ENCODE assay signal across 8 mouse cellular contexts in the genomic region with DNA sequence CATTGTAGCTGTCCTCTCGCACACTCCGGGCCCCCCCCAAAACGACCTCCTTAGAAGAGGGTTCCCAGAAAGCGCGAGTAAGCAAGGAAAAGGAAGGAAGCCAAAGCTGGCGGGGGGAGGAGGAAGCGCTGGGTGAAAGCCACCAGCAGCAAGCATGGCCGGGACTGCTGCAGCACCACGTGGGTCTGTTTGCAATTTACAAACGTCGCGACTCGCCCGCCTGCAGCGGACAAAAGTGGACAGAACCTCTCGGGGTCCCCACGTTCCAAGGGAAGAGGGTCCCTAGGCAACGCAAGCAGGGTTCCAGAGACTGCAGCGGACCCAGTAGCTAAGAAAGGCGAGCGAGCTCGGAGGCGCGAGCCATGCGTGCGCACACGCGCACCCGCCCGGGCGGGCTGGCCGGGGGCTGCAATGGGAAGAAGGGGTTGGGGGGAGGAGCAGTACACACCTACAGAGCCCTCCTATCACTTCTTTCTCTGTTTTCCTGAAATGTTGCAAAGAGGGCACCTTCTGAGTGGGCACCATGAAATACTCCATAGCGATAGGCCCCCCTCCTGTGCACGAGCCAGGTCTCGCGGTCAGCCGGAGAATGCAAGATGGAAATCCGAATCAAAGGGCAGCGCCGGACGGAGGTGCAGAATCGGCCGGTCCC. TPM values are rescaled to one million over a fixed set of nuclear protein-coding genes. Genes with fewer than 3 reads are reported as not detected.
DNase-seq lines count a peak whose midpoint lies in the region; ATAC-seq and TF ChIP-seq lines count a peak whose summit lies in the region.

No protein-coding gene starts in this region.

- peak overlapping the region; percentile 32 for H3ac ChIP-seq in myocyte (ENCODE audit: control insufficient read depth, insufficient read length)

- no peak for TF ChIP-seq POLR2A in liver, adult 2 months (IDR thresholded peaks at IDR 0.05; ENCODE audit: extremely low read depth, insufficient read depth, low read length)
- peak; percentile 15 for TF ChIP-seq POLR2A in myocyte (IDR thresholded peaks at IDR 0.05; ENCODE audit: insufficient read length, low read depth)

- under 1% methylated on average over 43 of the region's 43 CpGs for WGBS in embryonic facial prominence, embryonic 10.5 days
- under 1% methylated on average over 43 of the region's 43 CpGs for WGBS in kidney, embryonic 14.5 days
- WGBS in liver, adult 2 months: under 1% methylated on average over 43 of the region's 43 CpGs
- WGBS in stomach, embryonic 14.5 days: under 1% methylated on average over 43 of the region's 43 CpGs

- DNase-seq in urinary bladder, adult 18-20 months (ENCODE audit: low spot score in 2 of 2): peak; percentile 48 to 75
- no peak for DNase-seq in urinary bladder, postnatal 10 days (ENCODE audit: low spot score)
- DNase-seq in embryonic facial prominence, embryonic 10.5 days (ENCODE audit: low spot score): peak; percentile 77
- peak; percentile 83 to 85 for DNase-seq in heart, adult 18-20 months
- peak; percentile 57 for DNase-seq in liver, adult 2 months (ENCODE audit: extremely low read depth, low read depth, low spot score)

- no peaks in the 10 kb centered on the region for H3K27me3 ChIP-seq in embryonic facial prominence, embryonic 10.5 days (replicated peaks; ENCODE audit: low read depth, poor library complexity, severe bottlenecking)
- no peaks in the 10 kb centered on the region for H3K27me3 ChIP-seq in kidney, embryonic 14.5 days (ENCODE audit: control insufficient read depth, insufficient read depth, low read length)
- H3K27me3 ChIP-seq in liver, adult 2 months (ENCODE audit: control insufficient read depth, insufficient read depth, low read length): no peaks in the 10 kb centered on the region
- no peaks in the 10 kb centered on the region for H3K27me3 ChIP-seq in myocyte (ENCODE audit: control insufficient read depth, insufficient read depth, insufficient read length)
- H3K27me3 ChIP-seq in stomach, embryonic 14.5 days (ENCODE audit: control insufficient read depth, insufficient read depth, low read length): no peaks in the 10 kb centered on the region

- peaks cover 10% of the 10 kb centered on the region; the same call in 1 of the 2 replicates for H3K79me2 ChIP-seq in liver, adult 2 months (ENCODE audit: control insufficient read depth, insufficient read depth, low read length)
- peaks cover 42% of the 10 kb centered on the region for H3K79me2 ChIP-seq in myocyte (ENCODE audit: control insufficient read depth, insufficient read depth)

- peak overlapping the region; percentile 95 for H3K27ac ChIP-seq in embryonic facial prominence, embryonic 10.5 days (replicated peaks)
- peak overlapping the region; percentile 95 for H3K27ac ChIP-seq in kidney, embryonic 14.5 days (ENCODE audit: low read depth, low read length)
- peak overlapping the region; percentile 73 for H3K27ac ChIP-seq in liver, adult 2 months (replicated peaks; ENCODE audit: insufficient read depth, low read depth, low read length)
- peak overlapping the region; percentile 93 for H3K27ac ChIP-seq in stomach, embryonic 14.5 days (ENCODE audit: low read length)

- no peak for TF ChIP-seq CTCF in liver, adult 2 months (IDR thresholded peaks at IDR 0.05; ENCODE audit: low read depth, low read length)

- peak overlapping the region; percentile 85 for H3K4me3 ChIP-seq in embryonic facial prominence, embryonic 10.5 days
- peak overlapping the region; percentile 70 for H3K4me3 ChIP-seq in kidney, embryonic 14.5 days (ENCODE audit: low read length)
- H3K4me3 ChIP-seq in liver, adult 2 months (ENCODE audit: insufficient read depth, low read depth, low read length): peak overlapping the region; percentile 70
- peak overlapping the region; percentile 80 for H3K4me3 ChIP-seq in myocyte
- H3K4me3 ChIP-seq in stomach, embryonic 14.5 days (ENCODE audit: low read depth, low read length): peak overlapping the region; percentile 81

- ATAC-seq in kidney, embryonic 14.5 days (ENCODE audit: low FRiP score, low TSS enrichment): peak; percentile 16
- ATAC-seq in stomach, embryonic 14.5 days (ENCODE audit: insufficient number of reproducible peaks, insufficient read depth, low FRiP score, low read depth): peak; percentile 12; the same call in 1 of the 2 replicates

- H3K36me3 ChIP-seq in embryonic facial prominence, embryonic 10.5 days (replicated peaks): peaks cover 15% of the 10 kb centered on the region
- H3K36me3 ChIP-seq in kidney, embryonic 14.5 days (ENCODE audit: control insufficient read depth, insufficient read depth, low read length): no peaks in the 10 kb centered on the region
- H3K36me3 ChIP-seq in liver, adult 2 months (ENCODE audit: control insufficient read depth, insufficient read depth, low read length): no peaks in the 10 kb centered on the region
- no peaks in the 10 kb centered on the region for H3K36me3 ChIP-seq in myocyte (ENCODE audit: control insufficient read depth, insufficient read depth)
- H3K36me3 ChIP-seq in stomach, embryonic 14.5 days (ENCODE audit: control insufficient read depth, insufficient read depth, low read length): no peaks in the 10 kb centered on the region

- H3K4me2 ChIP-seq in kidney, embryonic 14.5 days (replicated peaks; ENCODE audit: low read depth, low read length): peak overlapping the region; percentile 86
- peak overlapping the region; percentile 97 for H3K4me2 ChIP-seq in myocyte (ENCODE audit: low read depth)
- H3K4me2 ChIP-seq in stomach, embryonic 14.5 days (replicated peaks; ENCODE audit: low read depth, low read length): peak overlapping the region; percentile 57

- no peaks in the 10 kb centered on the region for H3K9me3 ChIP-seq in embryonic facial prominence, embryonic 10.5 days
- no peaks in the 10 kb centered on the region for H3K9me3 ChIP-seq in kidney, embryonic 14.5 days (ENCODE audit: control insufficient read depth, low read length)
- H3K9me3 ChIP-seq in stomach, embryonic 14.5 days (ENCODE audit: control insufficient read depth, low read depth, low read length): no peaks in the 10 kb centered on the region

- H3K9ac ChIP-seq in kidney, embryonic 14.5 days (ENCODE audit: low read depth, low read length): peak overlapping the region; percentile 86
- H3K9ac ChIP-seq in liver, adult 2 months (ENCODE audit: low read depth, low read length): peak overlapping the region; percentile 81
- H3K9ac ChIP-seq in stomach, embryonic 14.5 days (replicated peaks; ENCODE audit: low read depth, low read length): peak overlapping the region; percentile 77

- H3K4me1 ChIP-seq in embryonic facial prominence, embryonic 10.5 days: peaks cover 37% of the 10 kb centered on the region
- peaks cover 17% of the 10 kb centered on the region for H3K4me1 ChIP-seq in kidney, embryonic 14.5 days (ENCODE audit: control insufficient read depth, insufficient read depth, low read length)
- peaks cover 9% of the 10 kb centered on the region for H3K4me1 ChIP-seq in liver, adult 2 months (ENCODE audit: control insufficient read depth, insufficient read depth, low read length)
- peaks cover 17% of the 10 kb centered on the region for H3K4me1 ChIP-seq in stomach, embryonic 14.5 days (ENCODE audit: control insufficient read depth, insufficient read depth, low read length)

TF ChIP-seq in myocyte, 11 proteins besides CTCF, POLR2A, EP300 and RAD21:
- TF ChIP-seq USF1 (IDR thresholded peaks at IDR 0.05; ENCODE audit: low read depth): peak; percentile 63
- TF ChIP-seq POLR2AphosphoS2 (IDR thresholded peaks at IDR 0.05; ENCODE audit: insufficient read length, low read depth): no peak
- TF ChIP-seq TCF3 (IDR thresholded peaks at IDR 0.05; ENCODE audit: insufficient read length, low read depth): no peak
TF ChIP-seq in myocyte: peak in this region for 1.

RNA-seq across cellular contexts. Expression of a gene that starts 0.5 kb away (rescaled TPM):
- 37.7 and 39.5 TPM in 2 replicates for polyA plus RNA-seq in embryonic facial prominence, embryonic 10.5 days (2016; fragmentation: Nextera tagmentation; extraction: Ambion mirVana)
- 1 to 10 TPM; 2.1 to 2.6 TPM for total RNA-seq in heart, adult 18-20 months (2021)
- polyA plus RNA-seq in kidney, embryonic 14.5 days (2014; fragmentation: Nextera tagmentation; extraction: Ambion mirVana): 24.5 and 25.7 TPM in 2 replicates
- 3.2 and 3.8 TPM in 2 replicates for total RNA-seq in liver, adult 2 months (2014; rRNA removed)
- 2.5 and 2.8 TPM in 2 replicates for polyA plus RNA-seq in liver, adult 2 months (2012; rRNA removed)
- polyA plus RNA-seq in myocyte (2012; fragmentation: generic; extraction: Trizol): 4.0 TPM
- polyA plus RNA-seq in stomach, embryonic 14.5 days (2014; fragmentation: Nextera tagmentation; extraction: Ambion mirVana): 24.9 and 25.7 TPM in 2 replicates

RNA-seq across cellular contexts. Expression of a gene that starts 17.5 kb away (rescaled TPM):
- 25.5 and 26.6 TPM in 2 replicates for polyA plus RNA-seq in embryonic facial prominence, embryonic 10.5 days (2016; fragmentation: Nextera tagmentation; extraction: Ambion mirVana)
- 100 to 1,000 TPM; 782 to 831 TPM for total RNA-seq in heart, adult 18-20 months (2021)
- 7.7 and 21.1 TPM in 2 replicates for polyA plus RNA-seq in kidney, embryonic 14.5 days (2014; fragmentation: Nextera tagmentation; extraction: Ambion mirVana)
- total RNA-seq in liver, adult 2 months (2014; rRNA removed): 2.1 and 2.7 TPM in 2 replicates
- polyA plus RNA-seq in liver, adult 2 months (2012; rRNA removed): 0.50 and 0.66 TPM in 2 replicates
- 381 TPM for polyA plus RNA-seq in myocyte (2012; fragmentation: generic; extraction: Trizol)
- 10.5 and 13.8 TPM in 2 replicates for polyA plus RNA-seq in stomach, embryonic 14.5 days (2014; fragmentation: Nextera tagmentation; extraction: Ambion mirVana)

RNA-seq across cellular contexts. Expression of a gene that starts 35.4 kb away (rescaled TPM):
- 22.2 and 22.3 TPM in 2 replicates for polyA plus RNA-seq in embryonic facial prominence, embryonic 10.5 days (2016; fragmentation: Nextera tagmentation; extraction: Ambion mirVana)
- total RNA-seq in heart, adult 18-20 months (2021): 1 to 10 TPM; 6.2 to 8.5 TPM
- polyA plus RNA-seq in kidney, embryonic 14.5 days (2014; fragmentation: Nextera tagmentation; extraction: Ambion mirVana): 42.4 and 47.3 TPM in 2 replicates
- total RNA-seq in liver, adult 2 months (2014; rRNA removed): 0.47 and 0.55 TPM in 2 replicates
- 1.7 and 2.5 TPM in 2 replicates for polyA plus RNA-seq in liver, adult 2 months (2012; rRNA removed)
- 29.6 TPM for polyA plus RNA-seq in myocyte (2012; fragmentation: generic; extraction: Trizol)
- polyA plus RNA-seq in stomach, embryonic 14.5 days (2014; fragmentation: Nextera tagmentation; extraction: Ambion mirVana): 31.0 and 34.7 TPM in 2 replicates

Comparison
In these comparisons a context has a peak if more than half of its experiments do, and no peak if none do; other contexts are left out.
1. RNA of a gene that starts 17.5 kb away (polyA plus RNA-seq): 381 TPM in myocyte (single experiment); 25.5 to 26.6 TPM in embryonic facial prominence, embryonic 10.5 days, 7.7 to 21.1 TPM in kidney, embryonic 14.5 days, 10.5 to 13.8 TPM in stomach, embryonic 14.5 days and 0.50 to 0.66 TPM in liver, adult 2 months; every median in the first group is over 10 times any median in the second.
2. Peak in every context shown above with its lines, with median percentiles within 50 percentile points of each other: H3K27ac ChIP-seq, H3K4me3 ChIP-seq, H3K4me2 ChIP-seq and H3K9ac ChIP-seq.